Mouse (Mus musculus): ENCODE results near the gene Tomm70a.

DNA sequence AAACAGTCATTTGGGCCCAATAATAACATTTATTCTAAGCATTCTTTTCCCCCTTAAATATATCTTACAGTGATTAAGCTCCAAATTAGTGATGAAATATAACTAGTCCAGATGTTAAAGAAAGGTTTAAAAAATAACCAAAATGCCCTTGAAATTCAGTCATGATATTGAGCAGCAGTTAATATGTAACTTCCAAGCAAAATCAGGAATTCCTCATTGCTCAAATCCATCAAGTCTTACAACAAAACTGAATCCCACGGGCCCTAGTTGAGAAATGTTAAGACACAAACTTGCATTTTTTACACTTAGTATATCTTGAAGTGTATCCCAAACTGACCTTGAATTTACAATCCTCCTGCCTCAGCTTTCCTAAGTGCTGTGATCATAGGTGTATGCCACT lies 42.2 kb downstream of the Tomm70a start:
- TF ChIP-seq CTCF (IDR thresholded peaks at IDR 0.05; ENCODE audit: extremely low read depth, insufficient read depth, low read length): no peak
- no peak for TF ChIP-seq POLR2A (IDR thresholded peaks at IDR 0.05; ENCODE audit: extremely low read depth, insufficient read depth, low read length)
